Mouse (Mus musculus) midbrain, embryonic 16.5 days (tissue): ENCODE data around the gene Fam221a. TPM values are rescaled to one million over a fixed set of nuclear protein-coding genes. Genes with fewer than 3 reads are reported as not detected.
"Not testable (repeated sequence)": the region's sequence is repeated elsewhere in the genome, so short reads cannot be mapped to it uniquely, and the experiment has no call there.

Source experiments
- ATAC-seq: fragments of 200-750 bp; cut with Nextera tagmentation; 2 replicates; pipeline ENCODE4 v1.8.0; 2017; ENCODE audit warnings: moderate TSS enrichment
- H3K27ac ChIP-seq: fragments of 300-500 bp; sonication (generic); 2 replicates; pipeline ENCODE4 v1.5.1; 2014; ENCODE audit warnings: mild to moderate bottlenecking, low read length, mixed read lengths
- H3K27me3 ChIP-seq: fragments of 300-500 bp; sonication (generic); 2 replicates; pipeline ENCODE4 v1.6.1; 2014; ENCODE audit warnings: low read depth, low read length, mixed read lengths; ENCODE audit not compliant: control insufficient read depth, insufficient read depth
- H3K36me3 ChIP-seq: fragments of 300-500 bp; sonication (generic); 2 replicates; pipeline ENCODE4 v1.6.1; 2014; ENCODE audit warnings: mild to moderate bottlenecking, low read length, moderate library complexity, mixed read lengths; ENCODE audit not compliant: control insufficient read depth, insufficient read depth
- H3K4me1 ChIP-seq: fragments of 300-500 bp; sonication (generic); 2 replicates; pipeline ENCODE4 v1.6.1; 2014; ENCODE audit warnings: mild to moderate bottlenecking, low read length, mixed read lengths; ENCODE audit not compliant: control insufficient read depth, insufficient read depth
- H3K4me2 ChIP-seq: fragments of 300-500 bp; sonication (generic); 2 replicates; pipeline ENCODE4 v1.6.1; 2014; ENCODE audit warnings: mild to moderate bottlenecking, low read length, mixed read lengths
- H3K4me3 ChIP-seq: fragments of 300-500 bp; sonication (generic); 2 replicates; pipeline ENCODE4 v1.5.1; 2014; ENCODE audit warnings: low read depth, mild to moderate bottlenecking, low read length, moderate library complexity, mixed read lengths
- H3K9ac ChIP-seq: fragments of 300-500 bp; sonication (generic); 2 replicates; pipeline ENCODE4 v1.6.1; 2014; ENCODE audit warnings: low read depth, low read length, mixed read lengths
- H3K9me3 ChIP-seq: fragments of 300-500 bp; sonication (generic); replicated peaks from 2 replicates; pipeline ENCODE4 v1.6.1; 2014; ENCODE audit warnings: mild to moderate bottlenecking, low read length, mixed read lengths; ENCODE audit not compliant: control insufficient read depth, poor library complexity, severe bottlenecking
- WGBS: fragments of 180-500 bp; shearing (Covaris S2); extraction: QIAGEN DNeasy Blood & Tissue Kit; methylation state at CpG from one replicate; pipeline ENCODE4 v1.1.7; 2014; 5-methylcytosine and 5-hydroxymethylcytosine counted together
- polyA plus RNA-seq: library from polyadenylated mRNA; unstranded; fragments of >200 nt; fragmentation: Nextera tagmentation; extraction: Ambion mirVana; gene quantifications from 2 replicates; pipeline ENCODE4 v1.2.1, GENCODE M21; 2015

Gene Fam221a
- polyA plus RNA-seq, 1 experiment from 2014 or later, result 4.3 TPM

- not testable (repeated sequence) for H3K4me1 ChIP-seq, H3K27me3 ChIP-seq, H3K27ac ChIP-seq, H3K4me2 ChIP-seq, H3K4me3 ChIP-seq, H3K9me3 ChIP-seq, ATAC-seq, H3K9ac ChIP-seq, H3K36me3 ChIP-seq
- WGBS, result 70% methylated on average over 2 of the region's 2 CpGs
These were observed 45.4 kb downstream of the Fam221a start for GRCm38 (mm10) chr6:49412967-49413366.

GRCm38 (mm10) chr6:49415971-49416370 is 48.4 kb downstream of the Fam221a start:
- no peak for ATAC-seq
- no peak overlapping the region for H3K4me2 ChIP-seq
- H3K9ac ChIP-seq, result no peak overlapping the region
- WGBS, result 75% methylated on average over 1 of the region's 1 CpGs
- no peaks in the 10 kb centered on the region for H3K27me3 ChIP-seq
- H3K9me3 ChIP-seq, result no peaks in the 10 kb centered on the region
- no peak overlapping the region for H3K4me3 ChIP-seq
- no peak overlapping the region for H3K27ac ChIP-seq
- H3K4me1 ChIP-seq, result no peaks in the 10 kb centered on the region
- H3K36me3 ChIP-seq, result no peaks in the 10 kb centered on the region

GRCm38 (mm10) chr6:49437306-49437705 is 69.8 kb downstream of the Fam221a start:
- Histone ChIP-seq H3K4me2 (no peak overlapping the region), H3K4me3 (no peak overlapping the region), H3K36me3 (no peaks in the 10 kb centered on the region), H3K27me3 (no peaks in the 10 kb centered on the region), H3K9ac (no peak overlapping the region), H3K27ac (no peak overlapping the region), H3K9me3 (no peaks in the 10 kb centered on the region), H3K4me1 (no peaks in the 10 kb centered on the region)
- WGBS, result 87% methylated on average over 1 of the region's 1 CpGs
- ATAC-seq, result no peak

Other genes starting within 250 kb of the Fam221a start
- 17.1 and 24.0 TPM in 2 replicates for gene Igf2bp3, start 152.8 kb upstream of the Fam221a start, polyA plus RNA-seq
- gene Tra2a, start 103.7 kb upstream of the Fam221a start, polyA plus RNA-seq, result 105 and 141 TPM in 2 replicates
- gene Ccdc126, start 48.5 kb upstream of the Fam221a start, polyA plus RNA-seq, result 10.5 and 11.5 TPM in 2 replicates
- 0.11 and 0.20 TPM in 2 replicates for gene Stk31, start 27.9 kb downstream of the Fam221a start, polyA plus RNA-seq